Mouse (Mus musculus) spleen, adult 12 weeks (tissue): ENCODE data around the gene Atp5b.
A peak's percentile ranks its signal among the peaks of the same experiment; 100 is the strongest.
"Not testable (repeated sequence)": the region's sequence is repeated elsewhere in the genome, so short reads cannot be mapped to it uniquely, and the experiment has no call there.

ENCODE experiments used
- DNase-seq: peaks from one replicate; pipeline ENCODE4 v3.0.0; 2022; ENCODE audit warnings: low spot score

Gene Atp5b

DNA sequence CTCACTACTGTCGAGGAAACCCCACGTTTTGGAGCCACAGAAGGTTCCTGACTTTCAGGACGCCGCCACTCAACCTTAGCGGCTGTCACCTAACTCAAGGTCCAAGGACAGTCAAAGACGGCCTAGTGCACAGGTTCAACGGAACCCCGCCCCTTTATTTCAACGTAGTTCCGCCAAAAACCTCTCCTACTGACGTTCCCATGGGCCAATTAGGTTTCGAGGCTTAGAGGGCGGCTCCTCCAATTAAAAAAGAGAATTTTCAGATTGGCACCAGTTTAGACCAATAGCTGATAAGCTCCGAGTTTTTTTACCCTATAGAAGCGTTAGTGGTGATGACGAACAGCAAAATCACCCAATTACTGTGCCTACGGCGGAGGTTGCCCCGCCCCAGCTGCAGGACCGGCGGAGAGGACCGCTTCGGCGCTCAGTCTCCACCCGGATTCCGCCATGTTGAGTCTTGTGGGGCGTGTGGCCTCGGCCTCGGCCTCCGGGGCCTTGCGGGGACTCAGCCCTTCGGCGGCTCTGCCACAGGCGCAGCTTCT, at the start of gene Atp5b:
Gene Atp5b, plus strand, starts transcription at position 394 of the 542 bp plus-strand sequence.
- DNase-seq: peak; percentile 91

DNA sequence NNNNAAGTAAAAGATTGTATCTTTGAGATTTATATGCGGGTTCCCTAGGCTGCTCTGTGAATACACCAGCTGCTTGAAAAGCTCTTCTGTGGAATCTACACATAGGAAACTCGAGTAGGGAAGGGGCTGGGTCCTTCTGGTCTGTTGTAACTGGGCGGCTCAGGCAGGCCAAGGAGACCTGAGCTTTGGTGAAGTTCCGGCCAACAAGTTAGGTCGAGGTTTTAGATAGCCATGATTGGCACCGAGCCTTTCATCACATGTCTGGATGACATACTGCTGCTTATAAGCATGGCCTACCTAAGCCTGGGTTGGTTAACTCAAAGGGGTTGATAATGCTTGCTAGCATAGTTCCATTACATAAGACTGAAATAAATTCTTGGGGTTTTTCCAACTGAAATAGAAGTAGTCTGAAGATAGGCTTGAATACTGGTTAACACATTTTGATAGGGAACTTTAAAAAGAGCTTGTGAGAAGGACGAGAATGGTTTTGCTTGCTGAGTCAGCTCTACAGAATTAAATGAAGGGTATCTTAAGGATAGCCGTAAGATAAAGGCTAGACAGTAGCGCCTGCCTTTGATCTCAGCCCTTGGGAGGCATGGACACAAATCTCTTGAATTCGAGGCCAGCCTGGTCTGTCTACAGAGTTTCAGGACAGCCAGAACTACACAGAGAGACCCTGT, 46.2 kb upstream of the Atp5b start:
- DNase-seq: peak; percentile 18

DNA sequence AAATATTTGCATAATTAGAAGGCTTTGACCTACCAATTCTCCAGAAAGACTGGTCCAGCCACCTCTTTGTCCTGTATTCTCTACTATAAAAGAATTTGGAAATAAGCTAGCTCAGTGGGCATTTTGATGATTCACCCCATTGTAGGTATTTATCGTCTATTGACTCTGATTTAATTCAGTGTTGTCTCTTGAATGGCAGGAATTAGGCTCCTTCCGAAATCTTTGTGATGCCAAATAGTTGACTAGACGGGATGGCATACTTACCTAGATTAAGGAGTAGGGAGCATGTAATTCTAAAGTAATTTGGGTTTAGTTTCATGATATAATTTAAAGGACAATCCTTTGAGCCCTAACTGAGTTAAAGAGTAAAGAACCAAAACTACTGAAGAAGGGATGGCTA, 45.2 kb upstream of the Atp5b start:
- no peak for DNase-seq

DNA sequence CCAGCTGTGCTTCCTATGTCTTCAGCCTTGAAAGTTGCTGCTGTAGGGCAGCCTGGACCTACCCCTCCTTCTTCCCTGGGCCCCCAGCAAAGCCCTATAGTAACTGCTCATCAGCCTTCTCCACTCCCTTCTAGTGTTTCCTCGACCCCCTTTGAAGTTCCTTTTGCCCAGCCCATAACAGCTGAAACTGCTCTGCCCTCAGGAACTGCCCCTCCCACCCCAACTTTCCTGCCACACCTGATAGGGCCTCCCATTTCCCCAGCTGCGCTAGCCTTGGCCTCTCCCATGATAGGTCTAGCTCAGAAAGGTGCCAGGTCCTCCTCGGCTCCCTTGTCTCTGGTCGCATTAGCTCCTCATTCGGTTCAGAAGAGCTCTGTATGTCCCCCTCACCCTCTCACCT, 43.9 kb upstream of the Atp5b start:
- DNase-seq: no peak

DNA sequence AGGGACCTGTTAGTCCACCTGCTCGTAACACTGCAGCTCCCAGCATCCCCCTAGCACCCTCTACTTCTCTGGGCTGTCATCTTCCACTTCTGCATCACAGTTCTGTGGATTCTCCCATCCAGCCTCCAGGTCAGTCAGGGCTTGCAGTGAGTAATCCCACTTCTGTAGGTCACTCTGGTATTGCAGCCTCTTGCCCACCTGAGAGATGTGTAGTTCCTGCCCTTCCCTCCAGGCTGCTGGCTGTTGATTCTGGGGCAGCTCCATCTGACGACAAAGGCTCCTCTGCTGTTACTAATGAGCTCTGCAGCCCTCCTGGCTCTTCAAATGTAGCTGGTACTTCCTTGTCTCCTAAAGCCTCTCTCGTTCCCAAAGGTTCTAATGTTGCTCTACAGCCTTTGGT, 43.2 kb upstream of the Atp5b start:
- DNase-seq: no peak

DNA sequence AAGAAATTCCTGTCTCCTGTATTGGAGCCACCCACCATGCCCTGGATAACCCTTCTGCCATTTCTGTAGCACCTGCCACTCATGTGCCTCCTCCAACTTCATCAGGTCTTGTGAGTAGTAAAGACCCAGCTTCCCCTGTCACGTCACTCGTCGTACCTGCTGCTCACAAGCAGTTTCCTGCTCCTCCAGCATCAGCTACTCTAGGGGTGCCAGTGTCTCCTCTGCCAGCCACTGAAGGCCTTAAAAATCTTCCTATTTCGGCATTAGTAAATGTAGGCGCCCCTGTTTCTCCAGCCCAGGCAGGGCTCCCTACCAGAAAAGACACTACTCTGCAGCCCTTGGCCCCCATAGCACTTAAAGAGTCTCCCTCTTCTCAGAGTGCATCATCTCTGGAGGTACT, 42.8 kb upstream of the Atp5b start:
- no peak for DNase-seq

DNA sequence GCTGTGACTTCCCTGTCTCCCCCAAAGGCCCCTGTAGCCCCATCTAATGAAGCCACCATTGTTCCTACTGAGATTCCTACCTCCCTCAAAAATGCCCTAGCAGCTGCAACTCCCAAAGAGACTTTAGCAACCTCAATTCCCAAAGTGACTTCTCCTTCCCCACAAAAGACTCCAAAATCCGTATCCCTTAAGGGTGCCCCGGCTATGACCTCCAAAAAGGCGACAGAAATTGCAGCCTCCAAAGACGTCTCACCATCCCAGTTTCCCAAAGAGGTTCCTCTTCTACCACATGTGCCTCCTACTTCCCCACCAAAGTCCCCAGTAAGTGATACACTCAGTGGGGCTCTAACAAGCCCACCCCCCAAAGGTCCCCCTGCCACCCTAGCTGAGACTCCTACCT, 41.4 kb upstream of the Atp5b start:
- no peak for DNase-seq

DNA sequence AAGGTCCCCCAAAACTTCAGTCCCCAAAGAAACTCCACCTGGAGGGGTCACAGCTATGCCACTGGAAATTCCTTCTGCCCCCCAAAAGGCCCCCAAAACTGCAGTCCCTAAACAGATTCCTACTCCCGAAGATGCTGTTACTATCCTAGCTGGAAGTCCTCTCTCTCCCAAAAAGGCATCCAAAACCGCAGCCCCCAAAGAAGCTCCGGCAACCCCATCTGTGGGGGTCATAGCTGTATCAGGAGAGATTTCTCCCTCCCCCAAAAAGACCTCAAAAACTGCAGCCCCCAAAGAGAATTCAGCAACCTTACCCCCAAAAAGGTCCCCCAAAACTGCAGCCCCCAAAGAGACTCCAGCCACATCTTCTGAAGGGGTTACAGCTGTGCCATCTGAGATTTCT, 40.6 kb upstream of the Atp5b start:
- DNase-seq: no peak

DNA sequence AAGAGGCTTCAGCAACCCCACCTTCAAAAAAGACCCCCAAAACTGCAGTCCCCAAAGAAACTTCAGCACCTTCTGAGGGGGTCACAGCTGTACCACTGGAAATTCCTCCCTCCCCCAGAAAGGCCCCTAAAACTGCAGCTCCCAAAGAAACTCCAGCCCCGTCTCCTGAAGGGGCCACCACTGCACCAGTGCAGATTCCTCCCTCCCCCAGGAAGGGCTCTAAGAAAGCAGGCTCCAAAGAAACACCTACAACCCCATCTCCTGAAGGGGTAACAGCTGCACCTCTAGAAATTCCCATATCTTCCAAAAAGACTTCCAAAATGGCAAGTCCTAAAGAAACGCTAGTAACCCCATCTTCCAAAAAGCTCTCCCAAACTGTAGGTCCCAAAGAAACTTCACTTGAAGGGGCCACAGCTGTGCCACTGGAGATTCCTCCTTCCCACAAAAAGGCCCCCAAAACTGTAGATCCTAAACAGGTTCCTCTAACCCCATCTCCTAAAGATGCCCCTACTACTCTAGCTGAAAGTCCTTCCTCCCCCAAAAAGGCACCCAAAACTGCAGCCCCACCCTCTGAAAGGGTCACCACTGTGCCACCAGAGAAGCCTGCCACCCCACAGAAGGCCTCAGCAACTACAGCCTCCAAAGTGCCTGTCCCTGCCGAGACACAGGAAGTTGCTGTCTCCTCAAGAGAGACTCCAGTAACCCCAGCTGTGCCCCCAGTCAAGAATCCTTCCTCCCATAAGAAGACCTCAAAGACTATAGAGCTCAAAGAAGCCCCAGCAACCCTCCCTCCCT, 39.8 kb upstream of the Atp5b start:
- no peak for DNase-seq

DNA sequence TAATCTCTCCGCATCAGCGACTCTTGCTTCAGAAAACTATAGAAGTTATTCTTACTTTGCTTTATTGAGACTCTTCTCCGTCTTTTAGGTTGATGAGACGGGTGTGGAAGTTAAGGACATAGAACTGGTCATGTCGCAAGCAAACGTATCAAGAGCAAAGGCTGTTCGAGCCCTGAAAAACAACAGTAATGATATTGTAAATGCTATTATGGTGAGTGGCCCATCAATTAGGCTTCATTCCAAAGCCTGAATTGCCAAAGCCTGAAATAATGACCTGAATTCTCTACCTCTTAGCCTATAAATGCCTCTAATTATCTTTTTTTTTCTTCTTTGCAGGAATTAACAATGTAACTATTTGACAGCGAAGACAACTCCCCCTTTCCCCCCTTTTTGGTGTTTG, 34.9 kb upstream of the Atp5b start:
- DNase-seq: no peak

DNA sequence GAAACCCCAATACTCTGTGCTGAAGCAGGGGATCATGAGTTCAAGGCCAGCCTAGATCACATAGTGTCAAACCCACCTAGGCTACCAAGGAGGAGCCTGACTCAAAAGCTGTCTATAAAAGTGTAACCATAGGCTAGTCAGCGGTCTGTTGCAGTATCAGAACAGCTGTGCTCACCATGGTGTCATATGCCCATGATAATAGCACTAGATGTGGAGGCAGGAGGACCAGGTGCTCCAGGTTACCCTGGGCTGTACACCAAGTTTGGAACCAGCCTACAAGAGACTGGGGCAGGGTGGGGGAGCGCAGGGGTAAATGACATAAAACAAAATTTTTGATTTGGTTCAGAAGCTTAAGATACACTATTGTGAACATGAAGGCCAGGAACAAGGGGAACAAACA, 33.3 kb upstream of the Atp5b start:
- no peak for DNase-seq

DNA sequence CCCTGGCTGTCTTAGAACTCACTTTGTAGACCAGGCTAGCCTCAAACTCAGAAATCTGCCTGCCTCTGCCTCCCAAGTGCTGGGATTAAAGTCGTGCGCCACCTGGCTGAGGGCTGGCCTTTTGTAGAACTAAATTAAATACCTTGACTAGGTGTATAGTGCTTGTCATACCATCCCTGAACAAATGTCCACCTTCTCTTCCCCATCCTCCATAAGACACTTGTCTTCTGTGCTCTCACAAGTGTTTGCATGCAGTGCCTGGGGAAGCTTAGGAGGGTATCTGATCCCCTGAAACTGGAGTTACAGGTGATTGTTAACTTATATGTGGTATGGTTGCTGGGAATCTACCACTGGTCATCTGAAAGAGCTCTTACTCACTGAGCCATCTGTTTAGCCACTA, 32.7 kb upstream of the Atp5b start:
- no peak for DNase-seq

DNA sequence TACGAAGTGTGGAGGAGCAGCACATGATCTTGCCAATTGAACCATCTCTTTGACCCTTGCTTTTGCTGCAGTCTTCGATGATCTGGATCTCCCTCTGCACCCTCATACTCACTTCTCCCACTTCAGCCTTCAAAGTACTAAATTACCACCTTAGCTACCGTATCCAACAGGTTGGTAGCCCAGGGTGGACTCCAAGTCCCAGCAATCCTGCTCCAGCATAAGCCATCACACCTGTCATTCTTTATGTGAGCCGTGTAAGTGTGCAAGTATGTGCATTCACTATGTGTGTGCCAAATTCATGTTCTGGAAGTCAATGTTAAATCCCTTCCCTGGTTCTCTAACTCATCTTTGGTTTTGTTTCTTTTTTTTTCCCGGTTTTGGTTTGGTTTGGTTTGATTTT, 31.5 kb upstream of the Atp5b start:
- DNase-seq: no peak

DNA sequence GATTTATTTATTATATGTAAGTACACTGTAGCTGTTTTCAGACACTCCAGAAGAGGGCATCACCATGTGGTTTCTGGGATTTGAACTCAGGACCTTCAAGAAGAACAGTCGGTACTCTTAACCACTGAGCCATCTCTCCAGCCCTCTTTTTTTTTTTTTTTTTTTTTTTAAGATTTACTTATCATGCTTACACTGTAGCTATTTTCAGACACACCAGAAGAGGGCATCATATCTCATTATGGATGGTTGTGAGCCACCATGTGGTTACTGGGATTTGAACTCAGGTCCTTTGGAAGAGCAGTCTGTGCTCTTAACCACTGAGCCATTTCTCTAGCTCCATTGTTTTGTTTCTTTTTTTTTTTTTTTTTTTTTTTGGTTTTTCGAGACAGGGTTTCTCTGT, 30.9 kb upstream of the Atp5b start:
- not testable (repeated sequence) for DNase-seq

DNA sequence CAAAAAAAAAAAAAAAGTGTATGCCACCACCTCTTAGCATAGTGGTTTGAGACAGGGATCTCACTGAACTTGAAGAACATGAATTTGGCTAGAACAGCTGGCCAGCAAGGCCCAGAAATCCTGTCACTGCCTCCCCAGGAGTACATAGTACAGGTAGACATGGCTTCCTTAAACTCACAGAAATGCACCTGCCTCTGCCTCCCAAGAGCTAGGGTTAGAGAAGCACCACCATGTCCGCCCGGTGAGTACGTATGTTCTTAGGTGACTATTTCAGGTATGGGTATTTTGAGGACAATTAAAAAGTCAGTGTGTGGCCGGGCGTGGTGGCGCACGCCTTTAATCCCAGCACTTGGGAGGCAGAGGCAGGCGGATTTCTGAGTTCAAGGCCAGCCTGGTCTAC, 30.1 kb upstream of the Atp5b start:
- DNase-seq: no peak

DNA sequence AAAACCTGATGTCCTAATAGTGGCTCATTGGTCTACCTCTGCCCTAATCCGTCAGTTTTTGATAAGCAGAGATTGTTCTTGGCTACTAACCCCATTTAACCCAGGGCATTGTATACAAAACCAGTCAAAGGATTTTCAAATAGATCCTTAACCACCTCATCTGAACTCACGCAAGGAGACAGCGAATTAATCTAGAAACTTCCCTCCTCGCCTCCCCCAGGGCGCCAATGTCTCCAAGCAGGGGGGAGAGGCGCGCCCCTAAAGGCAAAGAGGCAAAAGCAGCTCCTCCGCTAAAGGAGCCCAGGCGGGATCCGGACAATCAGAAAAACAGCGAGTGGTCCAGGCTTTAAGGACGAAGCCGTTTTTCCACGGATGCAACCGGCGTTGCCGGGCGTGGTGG, 24.9 kb upstream of the Atp5b start:
- no peak for DNase-seq

DNA sequence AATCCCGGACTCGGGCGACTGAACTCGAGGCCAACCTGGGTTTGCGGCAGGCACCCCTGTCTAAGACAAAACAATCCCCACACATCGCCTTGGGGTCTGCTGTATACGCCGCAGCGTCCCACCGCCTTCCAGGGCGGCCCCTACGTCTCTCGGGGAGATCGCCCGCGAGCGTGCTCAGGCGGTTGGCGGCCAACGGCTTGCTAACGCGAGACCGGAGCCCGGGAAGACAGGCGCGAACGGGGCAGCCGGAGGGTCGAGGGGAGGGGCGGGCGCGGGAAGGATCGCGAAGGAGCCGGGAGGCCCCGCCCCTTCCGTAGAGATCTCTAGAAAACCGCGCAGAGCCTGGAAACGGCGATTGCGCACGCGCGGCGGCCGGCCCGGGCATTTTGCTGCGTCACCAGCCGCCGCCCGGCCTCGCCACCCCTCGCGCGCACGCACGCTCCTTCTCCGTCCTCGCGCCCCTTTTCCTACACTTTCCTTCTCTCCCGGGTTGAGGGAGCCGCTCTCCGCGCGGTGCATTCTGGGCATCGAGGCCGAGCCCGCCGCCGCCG, 24.4 kb upstream of the Atp5b start, which contains the start of gene Ptges3:
Gene Ptges3, plus strand, starts transcription at position 354 of the 551 bp plus-strand sequence.
- DNase-seq: peak; percentile 93

DNA sequence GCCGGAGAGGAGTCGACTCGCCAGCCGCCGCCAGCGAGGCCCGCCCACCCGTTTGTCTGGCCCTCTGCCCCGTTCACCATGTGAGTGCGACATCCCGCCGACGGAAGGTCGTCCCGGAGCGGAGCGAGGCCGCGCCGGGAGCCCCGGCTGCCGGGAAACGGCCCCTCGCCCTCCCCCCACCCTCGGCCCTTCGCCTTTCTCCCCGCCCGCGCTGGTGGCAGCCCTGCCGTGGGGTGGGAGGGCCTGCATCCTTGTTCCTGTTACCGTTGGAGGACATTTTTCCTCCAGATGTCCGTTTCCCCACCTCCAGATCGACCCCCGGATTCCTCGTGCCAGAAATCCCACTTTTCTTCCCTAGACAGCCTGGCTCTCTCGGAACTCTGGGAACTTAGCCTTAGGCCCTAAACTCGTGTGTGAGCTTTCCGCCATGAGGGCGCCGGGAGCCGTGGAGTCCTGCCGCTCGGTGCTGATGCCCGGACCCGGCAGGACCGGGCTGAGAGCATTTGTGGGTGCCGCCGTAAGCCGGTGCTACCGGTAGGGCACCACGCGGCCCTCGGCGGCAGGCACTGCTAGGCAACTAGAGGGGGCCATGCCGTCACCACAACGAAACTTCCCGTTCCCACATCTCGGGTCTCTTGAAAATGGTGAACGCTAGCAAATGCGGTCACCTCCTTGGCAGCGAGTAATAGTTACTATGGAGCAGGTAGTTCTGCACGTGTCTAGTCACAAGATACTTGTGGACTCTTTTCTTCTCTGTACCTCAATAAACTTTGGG, 23.7 kb upstream of the Atp5b start:
- peak; percentile 56 for DNase-seq

DNA sequence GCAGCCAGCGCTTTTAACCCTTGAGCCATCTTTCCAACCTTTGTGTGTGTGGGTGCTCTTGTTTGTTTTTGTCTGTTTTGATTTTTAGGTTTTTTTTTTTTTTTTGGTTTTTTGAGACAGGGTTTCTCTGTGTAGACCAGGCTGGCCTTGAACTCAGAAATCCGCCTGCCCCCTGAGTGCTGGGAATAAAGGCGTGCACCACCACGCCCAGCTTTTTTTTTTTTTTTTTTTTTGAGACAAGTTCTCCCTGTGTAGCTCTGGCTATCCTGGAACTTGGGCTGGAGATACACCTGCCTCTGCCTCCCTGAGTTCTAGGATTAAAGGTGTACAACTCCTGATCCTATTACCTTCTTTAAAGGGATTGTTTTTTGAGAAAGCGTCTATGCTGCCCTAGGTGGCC, 22.0 kb upstream of the Atp5b start:
- DNase-seq: no peak

DNA sequence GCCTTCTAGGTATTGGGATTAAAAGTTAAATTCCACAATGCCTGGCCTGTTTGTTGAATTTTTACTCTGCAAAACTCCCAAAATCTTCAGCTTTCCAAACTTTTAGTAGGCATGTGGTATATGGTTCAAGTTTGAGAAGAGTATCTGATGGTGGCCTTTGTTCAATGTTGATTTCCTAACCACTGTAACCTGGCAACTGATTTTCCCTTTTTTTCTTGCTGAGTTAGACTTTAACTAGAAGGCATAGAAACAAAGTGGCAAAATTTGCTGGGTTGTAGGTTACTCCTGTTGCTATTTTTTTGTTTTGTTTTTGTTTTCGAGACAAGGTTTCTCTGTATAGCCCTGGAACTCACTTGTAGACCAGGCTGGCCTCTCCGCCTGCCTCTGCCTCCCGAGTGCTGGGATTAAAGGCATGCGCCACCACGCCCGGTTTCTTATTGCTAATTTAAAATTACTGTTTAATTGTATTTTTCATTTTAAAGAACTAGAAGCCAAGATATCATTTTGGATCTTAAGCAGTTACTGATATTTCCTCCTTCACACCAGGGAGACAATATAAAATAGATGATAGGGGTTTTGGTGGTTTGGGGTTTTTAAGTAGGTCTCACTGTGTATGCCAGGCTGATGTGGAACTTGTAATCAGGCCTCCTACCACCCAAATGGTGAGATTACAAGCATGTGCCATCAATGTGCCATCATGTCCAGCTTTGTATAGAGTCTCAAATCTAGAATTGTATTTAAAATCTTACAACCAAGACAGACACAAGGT, 20.7 kb upstream of the Atp5b start:
- no peak for DNase-seq

DNA sequence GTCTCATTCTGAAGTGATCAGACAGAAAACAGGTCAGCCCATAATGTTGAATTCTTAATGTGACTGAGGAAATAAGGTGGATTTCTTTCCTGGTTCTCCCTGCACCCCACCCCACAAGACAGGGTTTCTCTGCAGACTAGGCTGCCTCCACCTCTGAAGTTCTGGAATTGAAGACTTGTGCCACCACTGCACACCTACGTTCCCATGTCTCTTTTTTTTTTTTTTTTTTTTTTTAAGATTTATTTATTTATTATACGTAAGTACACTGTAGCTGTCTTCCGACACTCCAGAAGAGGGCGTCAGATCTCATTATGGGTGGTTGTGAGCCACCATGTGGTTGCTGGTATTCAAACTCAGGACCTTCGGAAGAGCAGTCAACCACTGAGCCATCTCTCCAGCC, 17.0 kb upstream of the Atp5b start:
- DNase-seq: no peak

DNA sequence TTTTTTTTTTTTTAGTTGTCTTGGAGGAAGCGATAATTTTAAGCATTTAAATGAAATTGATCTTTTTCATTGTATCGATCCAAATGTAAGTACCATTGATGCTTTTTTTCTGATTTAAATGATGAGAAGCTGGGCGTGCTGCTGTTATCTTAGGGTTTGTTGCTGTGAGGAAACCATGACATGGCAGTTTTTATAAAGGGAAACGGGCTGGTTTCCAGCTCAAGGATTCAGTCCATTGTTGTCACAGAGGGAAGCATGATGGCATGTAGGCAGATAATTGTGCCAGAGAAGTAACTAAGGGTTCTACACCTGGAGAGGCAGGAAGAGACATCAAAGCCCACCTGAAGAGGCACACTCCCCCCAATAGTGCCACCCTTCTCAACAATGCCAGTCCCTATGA, 13.9 kb upstream of the Atp5b start:
- DNase-seq: no peak
